ENCODE assay signal across 8 mouse cellular contexts in the genomic region with DNA sequence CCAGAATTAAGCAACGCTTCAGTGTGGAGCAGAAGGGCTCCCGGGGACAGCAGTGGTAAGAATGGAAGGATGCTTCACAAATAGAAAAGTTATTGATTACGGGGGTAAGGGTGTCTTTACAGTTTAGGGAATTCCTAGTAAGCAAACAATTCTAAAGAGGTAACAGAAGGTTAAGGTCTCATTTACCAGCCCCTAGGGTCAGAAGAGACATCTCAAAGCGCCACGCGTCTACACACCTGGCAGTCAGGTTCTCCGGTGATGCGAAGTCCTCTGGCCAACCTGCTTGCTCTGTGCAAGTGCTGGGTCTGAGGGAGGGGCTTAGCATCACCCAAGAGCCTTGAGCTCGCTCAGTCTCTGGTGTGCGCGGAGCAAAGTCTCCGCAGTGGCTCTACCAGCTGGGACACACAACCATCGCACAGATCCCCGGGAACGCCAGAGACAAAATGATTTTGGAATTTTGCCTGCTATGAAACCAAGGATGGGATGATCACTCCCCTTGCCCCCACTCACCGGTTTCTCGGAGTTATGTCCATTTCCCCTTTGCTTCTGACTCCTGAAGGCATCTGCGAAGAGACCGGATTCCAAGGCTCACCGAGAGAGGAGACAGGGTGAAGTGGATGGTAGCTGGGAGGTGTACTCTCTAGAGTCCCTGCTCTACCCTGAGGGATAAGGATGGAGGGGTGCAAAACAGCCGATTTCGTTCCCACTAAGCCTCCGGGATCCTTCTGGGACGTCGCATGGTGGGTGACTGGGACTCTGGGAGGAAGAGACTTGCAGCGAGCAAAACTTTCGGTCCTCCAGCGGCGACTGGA. TPM values are rescaled to one million over a fixed set of nuclear protein-coding genes. Genes with fewer than 3 reads are reported as not detected.
DNase-seq lines count a peak whose midpoint lies in the region; ATAC-seq lines count a peak whose summit lies in the region.

No protein-coding gene starts in this region.

- peak; percentile 20 for DNase-seq in kidney, postnatal 10 days
- DNase-seq in kidney, postnatal 25 days, result no peak
- DNase-seq in NIH3T3 (ENCODE audit: low read depth), result peak; percentile 40
- peak; percentile 42 for DNase-seq in forebrain, embryonic 10.5 days (ENCODE audit: extremely low spot score, low spot score)
- no peak for DNase-seq in limb, embryonic 10.5 days (ENCODE audit: low spot score)
- no peak for DNase-seq in adrenal gland, adult 2 months
- no peak for DNase-seq in cerebellum, adult 11 months

- peak overlapping the region; percentile 71 for H3K4me3 ChIP-seq in forebrain, embryonic 10.5 days
- H3K4me3 ChIP-seq in limb, embryonic 10.5 days, result peak overlapping the region; percentile 76

- peak overlapping the region; percentile 79 for H3K27ac ChIP-seq in forebrain, embryonic 10.5 days
- peak overlapping the region; percentile 91 for H3K27ac ChIP-seq in limb, embryonic 10.5 days

- H3K4me1 ChIP-seq in forebrain, embryonic 10.5 days, result peaks cover 22% of the 10 kb centered on the region
- H3K4me1 ChIP-seq in limb, embryonic 10.5 days, result peaks cover 20% of the 10 kb centered on the region

- no peaks in the 10 kb centered on the region for H3K36me3 ChIP-seq in forebrain, embryonic 10.5 days (replicated peaks)
- no peaks in the 10 kb centered on the region for H3K36me3 ChIP-seq in limb, embryonic 10.5 days

- peaks cover 27% of the 10 kb centered on the region for H3K27me3 ChIP-seq in forebrain, embryonic 10.5 days (ENCODE audit: poor library complexity, severe bottlenecking)
- peaks cover 25% of the 10 kb centered on the region for H3K27me3 ChIP-seq in limb, embryonic 10.5 days (ENCODE audit: low read depth, poor library complexity, severe bottlenecking)

- no peaks in the 10 kb centered on the region for H3K9me3 ChIP-seq in forebrain, embryonic 10.5 days
- no peaks in the 10 kb centered on the region for H3K9me3 ChIP-seq in limb, embryonic 10.5 days (replicated peaks)

- 0 out of 2 replicates have a peak, but pooled peaks have one; percentile 5 for ATAC-seq in monocyte, adult 5-6 weeks (replicated peaks; ENCODE audit: insufficient number of reproducible peaks, low FRiP score, low TSS enrichment, poor library complexity, severe bottlenecking)

- WGBS in forebrain, embryonic 10.5 days, result 5% methylated on average over 29 of the region's 29 CpGs
- 6% methylated on average over 29 of the region's 29 CpGs for WGBS in limb, embryonic 10.5 days

RNA-seq across cellular contexts. Expression of a gene that starts 0.7 kb away (rescaled TPM):
- 10.4 and 11.0 TPM in 2 replicates for polyA plus RNA-seq in forebrain, embryonic 10.5 days (2016; fragmentation: Nextera tagmentation; extraction: Ambion mirVana)
- polyA plus RNA-seq in limb, embryonic 10.5 days (2016; fragmentation: Nextera tagmentation; extraction: Ambion mirVana), result 11.0 and 11.7 TPM in 2 replicates
- total RNA-seq in monocyte, adult 5-6 weeks (2017), result 46.2 to 73.7 TPM (median 53.1 TPM) in 3 replicates
- 10 to 100 TPM; 30.8 to 31.6 TPM for total RNA-seq in adrenal gland, adult 2 months (2021)
- polyA plus RNA-seq in adrenal gland, adult 2 months (2012; rRNA removed), result 19.9 and 21.8 TPM in 2 replicates

RNA-seq across cellular contexts. Expression of a gene that starts 54.2 kb away (rescaled TPM):
- polyA plus RNA-seq in forebrain, embryonic 10.5 days (2016; fragmentation: Nextera tagmentation; extraction: Ambion mirVana), result not detected in 2 replicates
- polyA plus RNA-seq in limb, embryonic 10.5 days (2016; fragmentation: Nextera tagmentation; extraction: Ambion mirVana), result not detected in 2 replicates
- 0.10 TPM in 1 of 3 replicates, not detected in the others for total RNA-seq in monocyte, adult 5-6 weeks (2017)
- total RNA-seq in adrenal gland, adult 2 months (2021), result not detected
- polyA plus RNA-seq in adrenal gland, adult 2 months (2012; rRNA removed), result 0.06 TPM in 1 of 2 replicates, not detected in the other

Comparison
In these comparisons a context has a peak if more than half of its experiments do, and no peak if none do; other contexts are left out.
1. DNase-seq: peak in kidney, postnatal 10 days (single experiment), NIH3T3 (single experiment) and forebrain, embryonic 10.5 days (single experiment); none in kidney, postnatal 25 days (0 of 2), limb, embryonic 10.5 days (single experiment), adrenal gland, adult 2 months (single experiment) and cerebellum, adult 11 months (single experiment).